Mouse (Mus musculus) cerebellum, adult 18-20 months (tissue): ENCODE results near the gene Spsb3.

ENCODE experiments used
- DNase-seq, 2 experiments: peaks; one replicate each; pipeline ENCODE4 v3.0.0; 2021

The Spsb3 gene

GRCm38 (mm10) chr17:24897600-24897999 is 11.2 kb downstream of the Spsb3 start:
- no peak for DNase-seq

GRCm38 (mm10) chr17:24898041-24898854 is 11.8 kb downstream of the Spsb3 start:
- no peak for DNase-seq

GRCm38 (mm10) chr17:24899153-24899552 is 12.7 kb downstream of the Spsb3 start:
- no peak for DNase-seq

GRCm38 (mm10) chr17:24900014-24900413 is 13.6 kb downstream of the Spsb3 start:
- no peak for DNase-seq

GRCm38 (mm10) chr17:24902124-24902523 is 15.7 kb downstream of the Spsb3 start:
- DNase-seq: no peak

- DNase-seq: no peak
Observed at GRCm38 (mm10) chr17:24902671-24903474, 16.4 kb downstream of the Spsb3 start.

GRCm38 (mm10) chr17:24903767-24904166 is 17.3 kb downstream of the Spsb3 start:
- no peak for DNase-seq

- no peak for DNase-seq
Observed at GRCm38 (mm10) chr17:24907591-24907990, 21.1 kb downstream of the Spsb3 start.

GRCm38 (mm10) chr17:24913984-24914383 is 27.5 kb downstream of the Spsb3 start:
- no peak for DNase-seq

GRCm38 (mm10) chr17:24923246-24923645 is 36.8 kb downstream of the Spsb3 start:
- no peak for DNase-seq

GRCm38 (mm10) chr17:24929506-24929905 is 43.1 kb downstream of the Spsb3 start:
- DNase-seq: no peak

GRCm38 (mm10) chr17:24932431-24932830 is 46.0 kb downstream of the Spsb3 start:
- no peak for DNase-seq

- no peak for DNase-seq
Observed at GRCm38 (mm10) chr17:24933163-24933562, 46.7 kb downstream of the Spsb3 start.

GRCm38 (mm10) chr17:24934926-24935325 is 48.5 kb downstream of the Spsb3 start:
- no peak for DNase-seq

GRCm38 (mm10) chr17:24935666-24936065 is 49.2 kb downstream of the Spsb3 start:
- DNase-seq: no peak

- DNase-seq: peak; percentile 97
Observed at GRCm38 (mm10) chr17:24936259-24937237, 50.1 kb downstream of the Spsb3 start, which contains the start of gene Mapk8ip3. Mapk8ip3 (minus strand) TSS chr17:24936977.

- no peak for DNase-seq
Observed at GRCm38 (mm10) chr17:24937266-24937665, 50.8 kb downstream of the Spsb3 start.
